Mouse (Mus musculus): Measurements from ENCODE around the gene Cd200r1.

Cd200r1 gene

GRCm38 (mm10) chr16:44765555-44766319, at the start of gene Cd200r1:
Cd200r1 (plus strand) TSS chr16:44765736.
- no peak for DNase-seq (ENCODE audit: low spot score)

DNA sequence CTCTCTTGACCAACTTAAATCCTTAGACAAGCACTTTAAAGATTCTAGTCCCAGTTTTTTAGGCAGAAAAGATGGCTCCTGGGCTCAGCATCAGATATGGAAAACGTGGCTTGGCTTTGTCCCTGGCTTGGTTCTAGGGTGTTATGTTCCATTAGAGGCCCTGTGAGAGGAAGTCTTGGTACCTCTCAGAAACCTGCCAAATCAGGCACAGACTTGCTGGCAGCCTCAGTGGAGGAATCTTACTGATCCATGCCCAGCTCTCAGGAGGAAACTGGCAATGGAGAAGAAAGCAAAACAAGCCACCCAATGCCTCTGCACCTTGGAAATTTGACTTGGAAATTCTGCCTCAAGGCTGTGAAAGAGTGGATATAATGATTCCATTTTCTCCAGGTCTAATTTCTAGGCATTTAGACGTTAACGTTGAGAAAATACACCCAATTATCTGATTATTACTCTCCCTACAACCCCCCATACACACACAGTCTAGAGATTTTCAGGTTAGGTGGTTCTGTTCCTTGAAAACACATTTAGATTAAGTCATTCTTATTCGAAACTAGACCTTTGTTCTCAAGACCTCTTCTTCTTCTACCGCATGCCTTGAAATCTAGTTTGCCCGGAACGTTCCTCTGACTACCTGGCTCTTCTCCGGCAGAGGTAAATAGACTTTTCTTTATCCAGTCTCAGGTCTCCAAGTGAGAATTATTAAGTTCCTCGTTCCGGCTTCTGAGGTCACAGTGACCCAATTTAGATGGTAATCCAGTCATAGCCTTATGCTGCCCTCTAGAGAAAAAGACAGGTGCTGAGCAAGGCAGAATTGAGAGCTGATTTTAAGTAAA, 49.0 kb upstream of the Cd200r1 start:
- DNase-seq (ENCODE audit: low spot score): no peak

DNA sequence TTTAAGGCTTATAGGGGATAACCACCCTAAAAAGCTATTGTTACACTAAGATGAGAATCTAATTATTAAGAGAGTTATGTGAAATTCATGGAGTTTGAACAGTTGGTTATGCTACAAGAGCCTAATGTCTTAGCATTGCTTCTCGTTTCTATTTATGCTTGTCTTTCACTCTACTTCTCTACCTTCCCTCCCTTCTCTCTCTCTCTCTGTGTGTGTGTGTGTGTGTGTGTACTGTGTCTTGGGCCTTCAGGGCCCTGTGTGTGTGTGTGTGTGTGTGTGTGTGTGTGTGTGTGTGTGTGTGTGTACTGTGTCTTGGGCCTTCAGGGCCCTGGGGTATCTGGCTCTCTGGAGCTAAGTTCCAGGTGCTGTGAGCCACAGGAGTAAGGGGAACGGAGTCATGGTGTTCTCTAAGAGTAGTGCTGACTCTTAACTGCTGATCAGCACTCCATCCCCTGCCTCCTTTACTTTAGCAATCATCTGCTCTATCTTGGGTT, 48.3 kb upstream of the Cd200r1 start:
- no peak for DNase-seq (ENCODE audit: low spot score)

DNA sequence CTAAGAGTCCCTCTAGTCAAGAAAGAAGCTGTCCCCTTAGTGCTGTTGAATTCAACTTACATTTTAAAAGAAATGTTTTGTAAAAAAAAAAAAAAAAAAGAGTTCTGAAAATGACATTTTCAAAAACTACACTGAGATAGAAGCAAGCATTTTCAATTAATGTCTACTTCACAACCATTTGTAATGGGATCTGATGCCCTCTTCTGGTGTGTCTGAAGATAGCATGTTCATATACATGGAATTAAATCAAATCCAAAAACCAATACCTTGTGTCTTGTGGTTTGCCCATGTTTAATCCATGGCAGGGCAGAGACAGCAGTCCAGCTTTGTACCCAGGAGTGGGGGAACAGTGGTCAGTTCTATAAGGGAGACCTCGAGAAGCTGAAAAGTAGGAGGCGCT, 47.7 kb upstream of the Cd200r1 start:
- no peak for DNase-seq (ENCODE audit: low spot score)

DNA sequence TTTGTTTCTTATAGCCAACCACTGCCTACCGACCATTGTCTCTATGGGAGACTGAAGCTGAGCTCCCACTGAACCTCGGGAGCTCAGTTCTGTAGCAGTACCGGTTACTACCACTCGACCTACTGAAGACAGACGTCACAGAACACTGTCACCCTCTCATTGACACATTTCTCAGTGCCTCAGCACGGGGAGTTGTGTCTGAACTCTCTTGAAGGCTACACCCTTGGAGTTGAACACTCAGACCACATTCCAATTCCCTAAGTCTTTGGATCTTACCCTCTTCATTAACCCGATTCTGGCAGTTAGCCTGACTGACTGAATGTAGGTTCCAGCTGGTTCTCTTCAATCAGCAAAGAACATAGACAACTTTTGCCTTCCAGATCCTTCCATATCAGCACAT, 46.2 kb upstream of the Cd200r1 start:
- no peak for DNase-seq (ENCODE audit: low spot score)

- no peak for DNase-seq (ENCODE audit: low spot score)
These were observed 45.0 kb upstream of the Cd200r1 start for GRCm38 (mm10) chr16:44720518-44720917.

DNA sequence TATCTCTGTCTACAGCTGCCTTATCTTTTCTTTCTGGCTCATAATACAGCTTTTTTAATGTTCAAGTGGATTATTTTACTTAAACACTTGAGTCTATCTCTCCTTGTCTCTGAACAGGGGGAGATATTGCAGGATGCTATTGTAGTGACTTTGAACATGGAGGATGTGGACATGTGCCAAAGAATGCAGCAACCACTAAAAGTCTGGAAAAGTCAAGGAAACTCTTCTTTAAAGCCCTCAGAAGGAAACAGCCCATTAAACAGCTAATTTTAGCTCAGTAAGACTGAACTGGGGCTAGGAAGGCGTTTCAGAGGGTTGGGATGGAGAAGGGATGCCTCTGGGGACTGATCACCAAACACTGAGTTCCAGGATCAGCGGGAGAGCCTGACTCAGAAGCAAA, 42.9 kb upstream of the Cd200r1 start:
- DNase-seq (ENCODE audit: low spot score): no peak

- DNase-seq (ENCODE audit: low spot score): peak; percentile 97
These were observed 41.3 kb upstream of the Cd200r1 start, which contains the start of gene Nepro for GRCm38 (mm10) chr16:44724083-44724787. Nepro (plus strand) TSS chr16:44724301.

DNA sequence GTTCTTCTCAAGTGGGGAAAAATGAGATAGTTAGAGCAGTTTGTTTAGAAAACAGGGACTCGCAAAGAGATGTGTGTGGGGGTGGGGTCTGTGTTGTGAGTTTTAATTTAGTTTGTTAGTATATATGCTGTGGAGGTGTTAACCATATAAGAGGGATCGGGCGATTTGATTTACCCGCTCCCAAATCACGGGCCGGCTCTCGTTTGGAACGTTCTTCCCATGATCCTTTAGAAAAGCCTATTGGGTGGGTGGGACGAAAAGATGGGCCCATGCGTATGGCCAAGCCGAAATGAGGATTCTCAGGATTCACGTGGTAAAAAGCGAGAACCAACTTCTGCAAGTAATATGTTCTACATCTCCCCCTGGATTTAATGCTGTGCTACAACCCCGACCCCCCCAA, 40.7 kb upstream of the Cd200r1 start:
- no peak for DNase-seq (ENCODE audit: low spot score)

DNA sequence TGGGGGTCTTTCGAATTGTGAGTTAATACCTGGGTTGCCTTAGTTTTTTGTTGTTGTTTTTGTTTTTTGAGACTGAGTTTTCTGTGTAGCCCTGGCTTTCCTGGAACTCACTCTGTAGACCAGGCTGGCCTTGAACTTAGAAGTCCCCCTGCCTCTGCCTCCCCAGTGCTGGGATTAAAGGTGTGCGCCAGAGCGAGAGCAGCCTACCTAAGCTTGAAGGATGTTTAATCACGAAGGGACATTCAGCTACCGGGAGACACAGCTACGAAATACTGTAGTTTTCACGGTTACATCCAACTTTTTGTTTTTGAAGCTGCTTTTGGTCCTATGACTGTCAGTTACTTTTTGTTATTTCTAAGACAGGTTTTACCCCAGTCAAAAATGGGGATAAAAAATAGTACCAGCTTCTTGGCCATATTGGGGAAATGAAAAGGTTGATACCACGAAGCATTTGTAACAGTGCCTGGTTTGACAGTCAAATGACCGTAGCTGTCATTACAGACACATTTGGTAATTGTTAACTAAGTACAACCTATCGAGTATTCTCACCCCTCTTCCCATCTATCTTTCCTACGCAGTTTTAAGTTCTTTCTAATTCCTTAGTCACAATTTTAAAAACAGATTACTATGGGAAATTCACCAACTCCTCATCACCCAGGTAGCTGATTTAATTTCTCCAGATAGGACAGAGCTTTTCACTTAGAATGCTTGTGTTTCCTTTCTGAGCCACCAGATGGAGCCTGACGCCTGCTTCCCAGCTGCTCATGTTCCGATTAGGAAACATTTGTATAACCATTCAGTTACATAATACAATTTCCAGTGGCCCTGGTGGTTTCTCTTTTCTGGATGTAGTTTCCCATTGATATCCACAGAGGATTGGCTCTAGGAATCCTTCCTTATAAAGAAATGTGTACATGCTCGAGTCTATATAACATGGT, 40.0 kb upstream of the Cd200r1 start:
- peak; percentile 50 for DNase-seq (ENCODE audit: low spot score)

GRCm38 (mm10) chr16:44727525-44727924, 38.0 kb upstream of the Cd200r1 start:
- no peak for DNase-seq (ENCODE audit: low spot score)

DNA sequence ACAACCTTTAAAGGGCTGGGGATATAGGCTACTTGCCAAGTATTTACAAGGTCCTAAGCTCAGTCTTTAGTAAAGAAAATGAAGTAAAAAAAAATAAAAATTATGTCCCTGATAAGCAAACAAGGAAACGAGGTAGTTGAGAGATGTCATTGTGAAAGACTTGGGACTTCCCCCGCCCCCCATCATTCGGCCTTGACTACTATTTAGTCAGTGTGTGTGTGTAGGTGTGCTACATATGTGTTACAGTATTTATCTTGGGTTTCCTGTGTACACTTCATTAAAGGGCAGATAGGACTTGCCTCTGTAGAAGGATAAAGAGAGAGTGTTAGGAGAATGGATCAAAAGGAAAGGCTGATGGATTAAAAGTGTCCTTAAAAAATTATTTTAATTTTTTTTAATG, 31.5 kb upstream of the Cd200r1 start:
- DNase-seq (ENCODE audit: low spot score): no peak

DNA sequence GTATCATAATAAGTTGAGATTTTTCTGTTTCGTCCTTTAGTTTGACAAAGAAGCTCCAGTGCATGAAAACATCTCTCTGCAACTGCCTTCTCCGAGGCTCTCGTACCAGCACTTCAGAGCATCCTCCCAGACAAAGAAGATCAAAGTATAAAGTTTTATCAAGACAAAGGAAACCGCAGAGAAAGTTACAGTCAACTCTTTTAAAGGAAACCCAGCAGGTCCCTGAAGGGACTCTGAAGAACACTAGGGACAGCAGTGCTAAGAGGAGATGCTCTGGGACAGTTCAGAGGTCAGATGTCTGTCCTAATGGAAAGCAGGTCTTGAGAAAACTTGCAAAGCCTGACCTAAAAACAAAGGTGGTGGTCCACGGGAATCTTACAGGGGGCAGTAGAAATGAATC, 29.9 kb upstream of the Cd200r1 start:
- no peak for DNase-seq (ENCODE audit: low spot score)

DNA sequence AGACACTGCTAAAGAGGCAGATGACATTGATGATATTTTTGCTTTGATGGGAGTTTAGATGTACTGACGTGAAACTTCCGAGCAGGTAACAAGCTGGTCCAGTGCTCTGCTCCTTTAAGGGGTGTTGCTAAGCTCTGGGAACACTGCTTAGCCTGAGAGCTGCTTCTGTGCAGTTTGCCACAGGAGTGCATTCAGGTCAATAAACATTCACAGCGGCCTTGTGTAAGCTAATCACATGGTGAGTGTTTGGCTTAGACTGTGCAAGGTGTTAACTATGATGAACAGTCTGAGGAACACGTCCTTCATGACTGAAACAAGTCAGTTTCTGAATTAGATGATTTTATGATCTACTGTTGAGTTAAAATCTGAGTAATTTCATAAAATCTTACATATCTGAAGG, 29.4 kb upstream of the Cd200r1 start:
- DNase-seq (ENCODE audit: low spot score): no peak

GRCm38 (mm10) chr16:44742753-44743152, 22.8 kb upstream of the Cd200r1 start:
- DNase-seq (ENCODE audit: low spot score): no peak

- no peak for DNase-seq (ENCODE audit: low spot score)
These were observed 20.1 kb upstream of the Cd200r1 start for GRCm38 (mm10) chr16:44745471-44745865.

DNA sequence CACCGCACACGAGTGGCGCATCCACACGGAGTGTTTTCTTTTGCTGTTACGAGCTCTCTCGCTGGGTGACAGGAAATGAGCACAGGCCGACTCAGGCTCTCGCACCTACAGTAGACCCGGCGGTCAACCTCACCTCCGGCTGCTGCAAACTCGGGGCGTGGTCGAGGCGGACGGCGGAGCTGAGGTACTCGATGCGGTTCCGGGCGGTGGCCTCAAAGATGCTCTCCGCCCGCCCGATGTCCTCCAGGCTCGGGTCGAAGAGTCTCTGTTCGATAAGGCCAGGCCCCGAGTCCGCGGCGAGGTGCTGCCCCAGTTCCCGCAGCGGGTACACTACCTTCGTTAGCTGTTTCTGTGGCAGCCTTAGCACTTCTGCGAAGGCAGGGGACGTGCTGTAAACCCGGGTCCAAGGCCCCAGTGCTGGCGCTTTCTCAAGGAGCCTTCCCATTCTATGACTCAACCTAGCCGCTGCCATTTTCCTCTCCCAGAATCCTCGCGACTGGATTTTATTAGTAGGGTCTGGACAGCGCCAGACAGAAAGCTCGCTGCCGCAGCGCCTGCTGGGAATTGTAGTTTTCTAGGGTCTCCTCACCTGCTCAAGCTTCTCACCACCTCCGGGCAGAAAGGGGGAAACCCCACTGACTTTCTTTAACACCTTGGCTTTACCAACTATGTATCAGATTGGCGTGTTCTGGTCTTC, 19.5 kb upstream of the Cd200r1 start, which contains the start of gene Gtpbp8:
TSS of gene Gtpbp8 (minus strand) at position 498 of the 697 bp plus-strand sequence.
- DNase-seq (ENCODE audit: low spot score): peak; percentile 89

GRCm38 (mm10) chr16:44748007-44748406, 17.5 kb upstream of the Cd200r1 start:
- DNase-seq (ENCODE audit: low spot score): no peak

- no peak for DNase-seq (ENCODE audit: low spot score)
These were observed 7.8 kb upstream of the Cd200r1 start for GRCm38 (mm10) chr16:44757700-44758099.

GRCm38 (mm10) chr16:44761811-44762210, 3.7 kb upstream of the Cd200r1 start:
- no peak for DNase-seq (ENCODE audit: low spot score)

Data from yolk sac, embryonic 10.5 days (tissue).